12 mouse cellular contexts compared by ENCODE assay signal in genomic region chr2:73521737-73522136, GRCm38 (mm10). TPM values are rescaled to one million over a fixed set of nuclear protein-coding genes. Genes with fewer than 3 reads are reported as not detected.
DNase-seq lines count a peak whose midpoint lies in the region; ATAC-seq and TF ChIP-seq lines count a peak whose summit lies in the region.
"Had no signal": no experiment of that assay in that cellular context is flagged by ENCODE, and none has a peak within 500 bp of the region (broad histone marks: within the 10 kb centered on the region; RNA-seq: fewer than 3 reads in every experiment).

No protein-coding gene starts in this region.

- TF ChIP-seq EP300 in liver, postnatal 0 days (IDR thresholded peaks at IDR 0.05; ENCODE audit: low read depth): no peak

- H3K4me2 ChIP-seq in forebrain, postnatal 0 days (ENCODE audit: low read depth): no peak overlapping the region
- H3K4me2 ChIP-seq in forebrain, embryonic 12.5 days: no peak overlapping the region
- H3K4me2 ChIP-seq in liver, embryonic 11.5 days: no peak overlapping the region
- no peak overlapping the region for H3K4me2 ChIP-seq in liver, postnatal 0 days (ENCODE audit: low read depth, low read length)
- H3K4me2 ChIP-seq in myocyte (ENCODE audit: low read depth): peak overlapping the region; percentile 43
- H3K4me2 ChIP-seq: midbrain, embryonic 12.5 days had no signal

- H3K27ac ChIP-seq in forebrain, postnatal 0 days (ENCODE audit: low read depth, low read length): no peak overlapping the region
- no peak overlapping the region for H3K27ac ChIP-seq in forebrain, embryonic 12.5 days
- H3K27ac ChIP-seq in liver, embryonic 11.5 days (ENCODE audit: low read depth, low read length): no peak overlapping the region
- no peak overlapping the region for H3K27ac ChIP-seq in liver, postnatal 0 days (ENCODE audit: low read depth)
- H3K27ac ChIP-seq: midbrain, embryonic 12.5 days had no signal

- no peaks in the 10 kb centered on the region for H3K36me3 ChIP-seq in forebrain, postnatal 0 days (ENCODE audit: insufficient read depth)
- H3K36me3 ChIP-seq in forebrain, embryonic 12.5 days (replicated peaks): no peaks in the 10 kb centered on the region
- no peaks in the 10 kb centered on the region for H3K36me3 ChIP-seq in liver, embryonic 11.5 days (ENCODE audit: control insufficient read depth, insufficient read depth, low read length)
- H3K36me3 ChIP-seq in liver, postnatal 0 days (replicated peaks; ENCODE audit: insufficient read depth, low read length): no peaks in the 10 kb centered on the region
- no peaks in the 10 kb centered on the region for H3K36me3 ChIP-seq in myocyte (ENCODE audit: control insufficient read depth, insufficient read depth)
- H3K36me3 ChIP-seq: heart, embryonic 10.5 days; midbrain, embryonic 12.5 days had no signal

- H3ac ChIP-seq in myocyte (ENCODE audit: control insufficient read depth, insufficient read length): no peak overlapping the region

- H3K4me1 ChIP-seq in forebrain, postnatal 0 days (ENCODE audit: insufficient read depth): no peaks in the 10 kb centered on the region
- H3K4me1 ChIP-seq in forebrain, embryonic 12.5 days: peaks cover 10% of the 10 kb centered on the region
- peaks cover 26% of the 10 kb centered on the region for H3K4me1 ChIP-seq in liver, embryonic 11.5 days (replicated peaks; ENCODE audit: control insufficient read depth, insufficient read depth, low read length)
- peaks cover 6% of the 10 kb centered on the region for H3K4me1 ChIP-seq in liver, postnatal 0 days (ENCODE audit: insufficient read depth)

- no peak overlapping the region for H3K4me3 ChIP-seq in forebrain, postnatal 0 days (ENCODE audit: low read depth, low read length)
- H3K4me3 ChIP-seq in forebrain, embryonic 12.5 days (replicated peaks): no peak overlapping the region
- H3K4me3 ChIP-seq in liver, embryonic 11.5 days (ENCODE audit: low read depth, low read length): no peak overlapping the region
- H3K4me3 ChIP-seq in liver, postnatal 0 days (ENCODE audit: low read depth, low read length): no peak overlapping the region
- H3K4me3 ChIP-seq in myocyte: no peak overlapping the region
- H3K4me3 ChIP-seq: heart, embryonic 10.5 days; midbrain, embryonic 12.5 days had no signal

- TF ChIP-seq CTCF in forebrain, postnatal 0 days (IDR thresholded peaks at IDR 0.05; ENCODE audit: low read depth): no peak
- no peak for TF ChIP-seq CTCF in liver, postnatal 0 days (IDR thresholded peaks at IDR 0.05; ENCODE audit: low read depth)

- peaks cover 94% of the 10 kb centered on the region for H3K79me2 ChIP-seq in myocyte (ENCODE audit: control insufficient read depth, insufficient read depth)

- WGBS in forebrain, postnatal 0 days: 34% methylated on average over 5 of the region's 5 CpGs
- 38% methylated on average over 5 of the region's 5 CpGs for WGBS in forebrain, embryonic 12.5 days
- 23% methylated on average over 5 of the region's 5 CpGs for WGBS in liver, embryonic 11.5 days
- 24% methylated on average over 5 of the region's 5 CpGs for WGBS in liver, postnatal 0 days (ENCODE audit: insufficient replicate concordance)

- no peak for DNase-seq in forebrain, postnatal 0 days
- no peak for DNase-seq in liver, embryonic 11.5 days (ENCODE audit: low spot score)
- no peak for DNase-seq in liver, postnatal 0 days
- DNase-seq in embryo, embryonic 11 days: peak; percentile 58
- DNase-seq in ovary, postnatal 14 days (ENCODE audit: low spot score): no peak
- DNase-seq in kidney, adult 11 months: no peak
- DNase-seq: kidney, postnatal 10 days had no signal

- no peak overlapping the region for H3K9ac ChIP-seq in forebrain, postnatal 0 days
- no peak overlapping the region for H3K9ac ChIP-seq in forebrain, embryonic 12.5 days
- no peak overlapping the region for H3K9ac ChIP-seq in liver, embryonic 11.5 days (ENCODE audit: low read depth, low read length)
- no peak overlapping the region for H3K9ac ChIP-seq in liver, postnatal 0 days (replicated peaks)
- H3K9ac ChIP-seq: midbrain, embryonic 12.5 days had no signal

- no peaks in the 10 kb centered on the region for H3K27me3 ChIP-seq in forebrain, postnatal 0 days (ENCODE audit: insufficient read depth, low read length)
- no peaks in the 10 kb centered on the region for H3K27me3 ChIP-seq in forebrain, embryonic 12.5 days
- no peaks in the 10 kb centered on the region for H3K27me3 ChIP-seq in liver, embryonic 11.5 days (replicated peaks; ENCODE audit: control insufficient read depth, insufficient read depth, low read length)
- H3K27me3 ChIP-seq in liver, postnatal 0 days (ENCODE audit: insufficient read depth, low read length): no peaks in the 10 kb centered on the region
- H3K27me3 ChIP-seq in myocyte (ENCODE audit: control insufficient read depth, insufficient read depth, insufficient read length): no peaks in the 10 kb centered on the region
- H3K27me3 ChIP-seq: Patski had no signal

- no peaks in the 10 kb centered on the region for H3K9me3 ChIP-seq in forebrain, postnatal 0 days (ENCODE audit: low read length)
- no peaks in the 10 kb centered on the region for H3K9me3 ChIP-seq in forebrain, embryonic 12.5 days
- H3K9me3 ChIP-seq in liver, embryonic 11.5 days (ENCODE audit: control insufficient read depth, low read length): no peaks in the 10 kb centered on the region
- H3K9me3 ChIP-seq in liver, postnatal 0 days (ENCODE audit: low read length): no peaks in the 10 kb centered on the region
- H3K9me3 ChIP-seq: heart, embryonic 10.5 days; midbrain, embryonic 12.5 days had no signal

- no peak for TF ChIP-seq POLR2A in myocyte (IDR thresholded peaks at IDR 0.05; ENCODE audit: insufficient read length, low read depth)

- ATAC-seq in forebrain, postnatal 0 days: peak; percentile 54
- no peak for ATAC-seq in forebrain, embryonic 12.5 days (ENCODE audit: low FRiP score)
- peak; percentile 54 for ATAC-seq in liver, embryonic 11.5 days (replicated peaks; ENCODE audit: low FRiP score)
- ATAC-seq in liver, postnatal 0 days: no peak
- ATAC-seq: Patski had no signal

TF ChIP-seq in myocyte, 11 proteins besides CTCF, POLR2A, EP300 and RAD21:
- TF ChIP-seq MYOD1 (IDR thresholded peaks at IDR 0.05; ENCODE audit: control insufficient read depth in 1 of 3, insufficient read length in 2 of 3, low read depth in 2 of 3) (no peak), POLR2AphosphoS2 (IDR thresholded peaks at IDR 0.05; ENCODE audit: insufficient read length, low read depth) (no peak), TCF3 (IDR thresholded peaks at IDR 0.05; ENCODE audit: insufficient read length, low read depth) (no peak), REST (IDR thresholded peaks at IDR 0.05; ENCODE audit: insufficient read depth, insufficient read length) (no peak), USF1 (IDR thresholded peaks at IDR 0.05; ENCODE audit: low read depth) (no peak), SRF (IDR thresholded peaks at IDR 0.05; ENCODE audit: control insufficient read depth, insufficient read length, low read depth) (no peak), MAX (IDR thresholded peaks at IDR 0.05; ENCODE audit: low read depth) (no peak), CEBPB (IDR thresholded peaks at IDR 0.05; ENCODE audit: insufficient read depth, poor library complexity, severe bottlenecking) (no peak)
TF ChIP-seq in myocyte: peak in this region for 0.

RNA-seq across cellular contexts. Expression of gene Wipf1, which starts 7.8 kb away (rescaled TPM):
- 1.8 and 2.4 TPM in 2 replicates for total RNA-seq in forebrain, postnatal 0 days (2014; rRNA removed)
- 2.0 and 2.1 TPM in 2 replicates for polyA plus RNA-seq in forebrain, postnatal 0 days (2015; fragmentation: Nextera tagmentation; extraction: Ambion mirVana)
- 4.3 and 5.5 TPM in 2 replicates for polyA plus RNA-seq in forebrain, embryonic 12.5 days (2016; fragmentation: Nextera tagmentation; extraction: Ambion mirVana)
- polyA plus RNA-seq in liver, embryonic 11.5 days (2014; fragmentation: Nextera tagmentation; extraction: Ambion mirVana): 12.0 and 12.7 TPM in 2 replicates
- polyA plus RNA-seq in liver, postnatal 0 days (2015; fragmentation: Nextera tagmentation; extraction: Ambion mirVana): 4.3 TPM in 2 replicates
- polyA plus RNA-seq in myocyte (2012; fragmentation: generic; extraction: Trizol): 13.7 TPM

RNA-seq across cellular contexts. Expression of gene Chrna1, which starts 58.4 kb away (rescaled TPM):
- total RNA-seq in forebrain, postnatal 0 days (2014; rRNA removed): 0.05 TPM in 1 of 2 replicates, not detected in the other
- polyA plus RNA-seq in forebrain, postnatal 0 days (2015; fragmentation: Nextera tagmentation; extraction: Ambion mirVana): 0.08 and 0.17 TPM in 2 replicates
- polyA plus RNA-seq in forebrain, embryonic 12.5 days (2016; fragmentation: Nextera tagmentation; extraction: Ambion mirVana): 0.10 and 0.15 TPM in 2 replicates
- polyA plus RNA-seq in liver, embryonic 11.5 days (2014; fragmentation: Nextera tagmentation; extraction: Ambion mirVana): 0.66 and 0.70 TPM in 2 replicates
- 0.06 and 0.18 TPM in 2 replicates for polyA plus RNA-seq in liver, postnatal 0 days (2015; fragmentation: Nextera tagmentation; extraction: Ambion mirVana)
- polyA plus RNA-seq in myocyte (2012; fragmentation: generic; extraction: Trizol): 391 TPM

Comparison
In these comparisons a context has a peak if more than half of its experiments do, and no peak if none do; other contexts are left out.
1. ATAC-seq: peak in forebrain, postnatal 0 days (single experiment) and liver, embryonic 11.5 days (single experiment); none in forebrain, embryonic 12.5 days (single experiment) and liver, postnatal 0 days (single experiment).
2. RNA of gene Chrna1, which starts 58.4 kb away (polyA plus RNA-seq): 391 TPM in myocyte (single experiment); 0.66 to 0.70 TPM in liver, embryonic 11.5 days, 0.08 to 0.17 TPM in forebrain, postnatal 0 days, 0.10 to 0.15 TPM in forebrain, embryonic 12.5 days and 0.06 to 0.18 TPM in liver, postnatal 0 days; every median in the first group is over 100 times any median in the second.